Mouse (Mus musculus): ENCODE results near the gene Rnf225. TPM values are rescaled to one million over a fixed set of nuclear protein-coding genes. Genes with fewer than 3 reads are reported as not detected.
A peak's percentile ranks its signal among the peaks of the same experiment; 100 is the strongest.
"Not testable (repeated sequence)": the region's sequence is repeated elsewhere in the genome, so short reads cannot be mapped to it uniquely, and the experiment has no call there.

The Rnf225 gene
- 0.87 and 0.95 TPM in 2 replicates for polyA plus RNA-seq (2014; fragmentation: Nextera tagmentation; extraction: Ambion mirVana)

GRCm38 (mm10) chr7:12927191-12927680 is at the start of gene Rnf225:
TSS of gene Rnf225 (plus strand) at chr7:12927416.
- Histone ChIP-seq H3K9me3 (ENCODE audit: control insufficient read depth, low read length) (no peaks in the 10 kb centered on the region), H3K27me3 (ENCODE audit: control insufficient read depth, insufficient read depth, low read length) (peaks cover 39% of the 10 kb centered on the region), H3K4me1 (replicated peaks; ENCODE audit: control insufficient read depth, insufficient read depth, low read length) (peaks cover 11% of the 10 kb centered on the region), H3K4me3 (replicated peaks; ENCODE audit: low read length) (peak within 1 kb of the TSS; percentile 19; the same call in 1 of the 2 replicates), H3K4me2 (replicated peaks) (peak within 1 kb of the TSS; percentile 39), H3K27ac (no peak within 1 kb of the TSS), H3K9ac (peak within 1 kb of the TSS; percentile 2; the same call in 1 of the 2 replicates), H3K36me3 (replicated peaks; ENCODE audit: control insufficient read depth, insufficient read depth) (peaks cover 44% of the 10 kb centered on the region)
- DNase-seq (ENCODE audit: low spot score) (no peak), ATAC-seq (ENCODE audit: low FRiP score) (no peak)
- WGBS, result 28% methylated on average over 8 of the region's 8 CpGs

GRCm38 (mm10) chr7:12880036-12880435 is 47.2 kb upstream of the Rnf225 start:
- ATAC-seq (ENCODE audit: low FRiP score), result no peak

GRCm38 (mm10) chr7:12880497-12880896 is 46.7 kb upstream of the Rnf225 start:
- H3K4me3 ChIP-seq (replicated peaks; ENCODE audit: low read length), result peak overlapping the region; percentile 76
- peaks cover 14% of the 10 kb centered on the region for H3K4me1 ChIP-seq (replicated peaks; ENCODE audit: control insufficient read depth, insufficient read depth, low read length)
- peak overlapping the region; percentile 69 for H3K4me2 ChIP-seq (replicated peaks)
- ATAC-seq (ENCODE audit: low FRiP score), result 0 out of 2 replicates have a peak, but pooled peaks have one; percentile 15
- H3K27ac ChIP-seq, result 0 out of 2 replicates have a peak overlapping the region, but pooled peaks have one; percentile 6
- H3K36me3 ChIP-seq (replicated peaks; ENCODE audit: control insufficient read depth, insufficient read depth), result peaks cover 14% of the 10 kb centered on the region
- not testable (repeated sequence) for H3K9me3 ChIP-seq (ENCODE audit: control insufficient read depth, low read length); DNase-seq (ENCODE audit: low spot score); H3K27me3 ChIP-seq (ENCODE audit: control insufficient read depth, insufficient read depth, low read length)
- H3K9ac ChIP-seq, result peak overlapping the region; percentile 78
- 49% methylated on average over 8 of the region's 8 CpGs for WGBS

More at GRCm38 (mm10) chr7:12880036-12880435, 47.2 kb upstream of the Rnf225 start:
- Histone ChIP-seq H3K4me3 (replicated peaks; ENCODE audit: low read length) (0 out of 2 replicates have a peak overlapping the region, but pooled peaks have one; percentile 76), H3K9ac (no peak overlapping the region), H3K27me3 (ENCODE audit: control insufficient read depth, insufficient read depth, low read length) (no peaks in the 10 kb centered on the region), H3K4me2 (replicated peaks) (peak overlapping the region; percentile 69), H3K36me3 (replicated peaks; ENCODE audit: control insufficient read depth, insufficient read depth) (peaks cover 10% of the 10 kb centered on the region), H3K27ac (no peak overlapping the region), H3K4me1 (replicated peaks; ENCODE audit: control insufficient read depth, insufficient read depth, low read length) (peaks cover 14% of the 10 kb centered on the region), H3K9me3 (ENCODE audit: control insufficient read depth, low read length) (no peaks in the 10 kb centered on the region)
- DNase-seq (ENCODE audit: low spot score), result no peak

GRCm38 (mm10) chr7:12880911-12881660 is 46.1 kb upstream of the Rnf225 start, which contains the start of gene Zfp128:
TSS of gene Zfp128 (plus strand) at chr7:12881177.
- 1% methylated on average over 35 of the region's 35 CpGs for WGBS
- H3K4me2 ChIP-seq (replicated peaks), result peak within 1 kb of the TSS; percentile 69
- peak within 1 kb of the TSS; percentile 78 for H3K9ac ChIP-seq
- 0 out of 2 replicates have a peak within 1 kb of the TSS, but pooled peaks have one; percentile 44 for H3K27ac ChIP-seq
- H3K36me3 ChIP-seq (replicated peaks; ENCODE audit: control insufficient read depth, insufficient read depth), result peaks cover 20% of the 10 kb centered on the region
- H3K27me3 ChIP-seq (ENCODE audit: control insufficient read depth, insufficient read depth, low read length), result no peaks in the 10 kb centered on the region
- no peaks in the 10 kb centered on the region for H3K9me3 ChIP-seq (ENCODE audit: control insufficient read depth, low read length)
- peak within 1 kb of the TSS; percentile 76 for H3K4me3 ChIP-seq (replicated peaks; ENCODE audit: low read length)
- peaks cover 14% of the 10 kb centered on the region for H3K4me1 ChIP-seq (replicated peaks; ENCODE audit: control insufficient read depth, insufficient read depth, low read length)
- ATAC-seq (ENCODE audit: low FRiP score) (peak; percentile 98), DNase-seq (ENCODE audit: low spot score) (peak; percentile 95)

- whole genome bisulfite sequencing, result 92% methylated on average over 12 of the region's 12 CpGs
- Histone ChIP-seq H3K27ac (no peak overlapping the region), H3K9me3 (ENCODE audit: control insufficient read depth, low read length) (no peaks in the 10 kb centered on the region), H3K4me2 (replicated peaks) (no peak overlapping the region), H3K4me3 (replicated peaks; ENCODE audit: low read length) (no peak overlapping the region), H3K36me3 (replicated peaks; ENCODE audit: control insufficient read depth, insufficient read depth) (peaks cover 73% of the 10 kb centered on the region), H3K9ac (no peak overlapping the region), H3K27me3 (ENCODE audit: control insufficient read depth, insufficient read depth, low read length) (no peaks in the 10 kb centered on the region), H3K4me1 (replicated peaks; ENCODE audit: control insufficient read depth, insufficient read depth, low read length) (peaks cover 11% of the 10 kb centered on the region)
- DNase-seq (ENCODE audit: low spot score) (no peak), ATAC-seq (ENCODE audit: low FRiP score) (no peak)
Measured at GRCm38 (mm10) chr7:12886563-12887266, 40.5 kb upstream of the Rnf225 start.

GRCm38 (mm10) chr7:12887585-12887984 is 39.6 kb upstream of the Rnf225 start:
- Histone ChIP-seq H3K36me3 (replicated peaks; ENCODE audit: control insufficient read depth, insufficient read depth) (peaks cover 82% of the 10 kb centered on the region), H3K4me1 (replicated peaks; ENCODE audit: control insufficient read depth, insufficient read depth, low read length) (peaks cover 3% of the 10 kb centered on the region), H3K4me2 (replicated peaks) (no peak overlapping the region), H3K9me3 (ENCODE audit: control insufficient read depth, low read length) (no peaks in the 10 kb centered on the region), H3K27ac (no peak overlapping the region), H3K4me3 (replicated peaks; ENCODE audit: low read length) (no peak overlapping the region), H3K9ac (no peak overlapping the region), H3K27me3 (ENCODE audit: control insufficient read depth, insufficient read depth, low read length) (no peaks in the 10 kb centered on the region)
- WGBS, result 96% methylated on average over 5 of the region's 5 CpGs
- DNase-seq (ENCODE audit: low spot score), result no peak
- no peak for ATAC-seq (ENCODE audit: low FRiP score)

GRCm38 (mm10) chr7:12890928-12891327 is 36.3 kb upstream of the Rnf225 start:
- H3K4me1 ChIP-seq (replicated peaks; ENCODE audit: control insufficient read depth, insufficient read depth, low read length), result no peaks in the 10 kb centered on the region
- 92% methylated on average over 14 of the region's 14 CpGs for WGBS
- no peak for DNase-seq (ENCODE audit: low spot score)
- H3K27me3 ChIP-seq (ENCODE audit: control insufficient read depth, insufficient read depth, low read length), result no peaks in the 10 kb centered on the region
- H3K36me3 ChIP-seq (replicated peaks; ENCODE audit: control insufficient read depth, insufficient read depth), result peaks cover 63% of the 10 kb centered on the region
- H3K4me2 ChIP-seq (replicated peaks), result no peak overlapping the region
- ATAC-seq (ENCODE audit: low FRiP score), result no peak
- no peaks in the 10 kb centered on the region for H3K9me3 ChIP-seq (ENCODE audit: control insufficient read depth, low read length)
- H3K27ac ChIP-seq, result no peak overlapping the region
- no peak overlapping the region for H3K9ac ChIP-seq
- H3K4me3 ChIP-seq (replicated peaks; ENCODE audit: low read length), result no peak overlapping the region

GRCm38 (mm10) chr7:12891334-12891733 is 35.9 kb upstream of the Rnf225 start:
- H3K36me3 ChIP-seq (replicated peaks; ENCODE audit: control insufficient read depth, insufficient read depth), result peaks cover 59% of the 10 kb centered on the region
- WGBS, result 85% methylated on average over 1 of the region's 1 CpGs

More at GRCm38 (mm10) chr7:12891334-12891733, 35.9 kb upstream of the Rnf225 start:
- no peak overlapping the region for H3K27ac ChIP-seq
- no peak overlapping the region for H3K4me2 ChIP-seq (replicated peaks)
- H3K4me1 ChIP-seq (replicated peaks; ENCODE audit: control insufficient read depth, insufficient read depth, low read length), result no peaks in the 10 kb centered on the region
- H3K9ac ChIP-seq, result no peak overlapping the region
- H3K4me3 ChIP-seq (replicated peaks; ENCODE audit: low read length), result no peak overlapping the region
- H3K27me3 ChIP-seq (ENCODE audit: control insufficient read depth, insufficient read depth, low read length), result no peaks in the 10 kb centered on the region
- H3K9me3 ChIP-seq (ENCODE audit: control insufficient read depth, low read length), result no peaks in the 10 kb centered on the region
- ATAC-seq (ENCODE audit: low FRiP score) (no peak), DNase-seq (ENCODE audit: low spot score) (no peak)
